Mouse (Mus musculus): ENCODE measurements around the gene Gar1. TPM values are rescaled to one million over a fixed set of nuclear protein-coding genes. Genes with fewer than 3 reads are reported as not detected.

Gar1 gene
- polyA plus RNA-seq, 1 experiment from 2014 or later, result 14.0 TPM

Other genes with a start within 250 kb of the Gar1 start
- 1.6 and 2.3 TPM in 2 replicates for gene Egf, start 76.1 kb downstream of the Gar1 start, polyA plus RNA-seq (2014; fragmentation: Nextera tagmentation; extraction: Ambion mirVana)
- not detected in 2 replicates for gene Lrit3, start 27.4 kb downstream of the Gar1 start, polyA plus RNA-seq (2014; fragmentation: Nextera tagmentation; extraction: Ambion mirVana)
- not detected in 2 replicates for gene Rrh, start 8.8 kb downstream of the Gar1 start, polyA plus RNA-seq (2014; fragmentation: Nextera tagmentation; extraction: Ambion mirVana)
- 2.7 and 3.4 TPM in 2 replicates for gene Cfi, start 4.5 kb upstream of the Gar1 start, polyA plus RNA-seq (2014; fragmentation: Nextera tagmentation; extraction: Ambion mirVana)
- 67.3 and 67.9 TPM in 2 replicates for gene Pla2g12a, start 47.2 kb upstream of the Gar1 start, polyA plus RNA-seq (2014; fragmentation: Nextera tagmentation; extraction: Ambion mirVana)
- 66.4 and 74.2 TPM in 2 replicates for gene Casp6, start 70.0 kb upstream of the Gar1 start, polyA plus RNA-seq (2014; fragmentation: Nextera tagmentation; extraction: Ambion mirVana)
- 4.7 and 5.1 TPM in 2 replicates for gene Mcub, start 138.8 kb upstream of the Gar1 start, polyA plus RNA-seq (2014; fragmentation: Nextera tagmentation; extraction: Ambion mirVana)
- 25.2 and 26.5 TPM in 2 replicates for gene Sec24b, start 230.2 kb upstream of the Gar1 start, polyA plus RNA-seq (2014; fragmentation: Nextera tagmentation; extraction: Ambion mirVana)